Mouse (Mus musculus) CH12.LX (cell line): ENCODE data around the gene Spcs3. TPM values are rescaled to one million over a fixed set of nuclear protein-coding genes. Genes with fewer than 3 reads are reported as not detected.
A peak's percentile ranks its signal among the peaks of the same experiment; 100 is the strongest.

Experiments used
- DNase-seq: peaks from one replicate; pipeline ENCODE4 v3.0.0-alpha.2; 2013; ENCODE audit errors: extremely low read depth
- H3K27ac ChIP-seq: 2 replicates; pipeline ENCODE4 v1.5.1; 2012; ENCODE audit warnings: low read depth, mild to moderate bottlenecking, control low read depth, moderate library complexity; ENCODE audit not compliant: insufficient read depth
- H3K27me3 ChIP-seq: replicated peaks from 2 replicates; pipeline ENCODE3; 2012; ENCODE audit warnings: inconsistent platforms
- H3K36me3 ChIP-seq, 2 experiments: replicated peaks in 1 of 2; 2 replicates each; pipeline versions ENCODE3 to v1.6.1; 2012; ENCODE audit warnings: inconsistent platforms in 1 of 2, low read length in 1 of 2, mild to moderate bottlenecking in 1 of 2, mixed read lengths in 1 of 2, moderate library complexity in 1 of 2; ENCODE audit not compliant: control insufficient read depth in 1 of 2, insufficient read depth in 1 of 2
- H3K4me1 ChIP-seq, 2 experiments: 2 replicates each; pipeline ENCODE4 v1.6.1; 2012; ENCODE audit warnings: inconsistent platforms in 1 of 2, moderate library complexity in 1 of 2; ENCODE audit not compliant: insufficient read depth in 2 of 2, control insufficient read depth in 1 of 2
- H3K4me2 ChIP-seq: 2 replicates; pipeline ENCODE4 v1.6.1; 2012; ENCODE audit warnings: low read depth, mild to moderate bottlenecking, control low read depth; ENCODE audit not compliant: poor library complexity, insufficient read depth, severe bottlenecking
- H3K4me3 ChIP-seq, 3 experiments: fragments of 150-350 bp in 1 of 3; sonication (generic) in 1 of 3; replicated peaks in 1 of 3; 2 replicates each; pipeline versions ENCODE3 to v1.5.1; 2011 to 2012; ENCODE audit warnings: low read depth in 2 of 3, low read length in 2 of 3, mild to moderate bottlenecking in 2 of 3, moderate library complexity in 2 of 3, control low read depth in 1 of 3, improper control_type of control experiment in 1 of 3, inconsistent platforms in 1 of 3, mixed read lengths in 1 of 3; ENCODE audit not compliant: poor library complexity in 1 of 3
- H3K79me2 ChIP-seq: replicated peaks from 2 replicates; pipeline ENCODE4 v1.6.1; 2012; ENCODE audit warnings: mild to moderate bottlenecking, moderate library complexity; ENCODE audit not compliant: control insufficient read depth, poor library complexity, insufficient read depth, severe bottlenecking; ENCODE audit errors: extremely low read depth
- H3K9ac ChIP-seq: 2 replicates; pipeline ENCODE4 v1.6.1; 2012; ENCODE audit warnings: low read depth, mild to moderate bottlenecking, control low read depth, moderate library complexity; ENCODE audit not compliant: insufficient read depth
- H3K9me3 ChIP-seq: replicated peaks from 2 replicates; pipeline ENCODE3; 2012; ENCODE audit warnings: low read length, inconsistent platforms, mixed read lengths
- CHD1 ChIP-seq: IDR thresholded peaks from 2 replicates; pipeline ENCODE4 v1.6.1; 2012; ENCODE audit warnings: low read depth, low read length, improper control_type of control experiment, inconsistent platforms
- CHD2 ChIP-seq: IDR thresholded peaks from 2 replicates; pipeline ENCODE4 v1.6.1; 2011; ENCODE audit warnings: low read length, improper control_type of control experiment
- CTCF ChIP-seq, 2 experiments: IDR thresholded peaks in 1 of 2; conservative IDR thresholded peaks in 1 of 2; 2 replicates each; pipeline ENCODE4 v1.5.1; 2011 to 2012; ENCODE audit warnings: low read depth in 2 of 2, low read length in 2 of 2, improper control_type of control experiment in 1 of 2, inconsistent platforms in 1 of 2, mild to moderate bottlenecking in 1 of 2, moderate library complexity in 1 of 2
- ELF1 ChIP-seq: IDR thresholded peaks from 2 replicates; pipeline ENCODE4 v1.6.1; 2014; ENCODE audit warnings: low read depth, mild to moderate bottlenecking, inconsistent platforms, low read length, improper control_type of control experiment
- HCFC1 ChIP-seq: IDR thresholded peaks from 2 replicates; pipeline ENCODE4 v1.6.1; 2012; ENCODE audit warnings: low read depth, mild to moderate bottlenecking, inconsistent platforms, low read length, improper control_type of control experiment
- IRF4 ChIP-seq: IDR thresholded peaks from 2 replicates; pipeline ENCODE4 v1.6.1; 2014; ENCODE audit warnings: low read depth, mild to moderate bottlenecking, inconsistent platforms, low read length, improper control_type of control experiment
- JUND ChIP-seq: conservative IDR thresholded peaks from 2 replicates; pipeline ENCODE4 v1.6.1; 2011; ENCODE audit warnings: low read depth, low read length, improper control_type of control experiment
- KAT2A ChIP-seq: IDR thresholded peaks from 2 replicates; pipeline ENCODE4 v1.6.1; 2012; ENCODE audit warnings: low read length, improper control_type of control experiment, inconsistent platforms; ENCODE audit not compliant: insufficient replicate concordance
- MAX ChIP-seq: IDR thresholded peaks from 2 replicates; pipeline ENCODE4 v1.6.1; 2011; ENCODE audit warnings: low read length, improper control_type of control experiment
- MEF2A ChIP-seq: IDR thresholded peaks from 2 replicates; pipeline ENCODE4 v1.6.1; 2014; ENCODE audit warnings: low read depth, mild to moderate bottlenecking, inconsistent platforms, low read length, improper control_type of control experiment, borderline replicate concordance
- MYC ChIP-seq: IDR thresholded peaks from 2 replicates; pipeline ENCODE4 v1.6.1; 2011; ENCODE audit warnings: low read depth, mild to moderate bottlenecking, improper control_type of control experiment, low read length
- NRF1 ChIP-seq: IDR thresholded peaks from 2 replicates; pipeline ENCODE4 v1.6.1; 2014; ENCODE audit warnings: low read depth, mild to moderate bottlenecking, inconsistent platforms, low read length, improper control_type of control experiment, moderate library complexity
- PAX5 ChIP-seq: IDR thresholded peaks from 2 replicates; pipeline ENCODE4 v1.6.1; 2012; ENCODE audit warnings: low read length, inconsistent platforms, mixed read lengths
- POLR2A ChIP-seq: IDR thresholded peaks from 2 replicates; pipeline ENCODE4 v1.6.1; 2011; ENCODE audit warnings: low read depth, mild to moderate bottlenecking, improper control_type of control experiment, low read length
- RAD21 ChIP-seq: IDR thresholded peaks from 2 replicates; pipeline ENCODE4 v1.6.1; 2011; ENCODE audit warnings: low read depth, mild to moderate bottlenecking, low read length, improper control_type of control experiment, moderate library complexity
- SMC3 ChIP-seq: IDR thresholded peaks from 2 replicates; pipeline ENCODE4 v1.6.1; 2011; ENCODE audit warnings: low read depth, low read length, improper control_type of control experiment
- USF2 ChIP-seq: conservative IDR thresholded peaks from 2 replicates; pipeline ENCODE4 v1.6.1; 2011; ENCODE audit warnings: low read depth, low read length, improper control_type of control experiment
- ZNF384 ChIP-seq: IDR thresholded peaks from 2 replicates; pipeline ENCODE4 v1.6.1; 2012; ENCODE audit warnings: low read depth, low read length, improper control_type of control experiment, inconsistent platforms
- dilution Hi-C: fragments of 300-500 bp; cut with MboI; formaldehyde crosslinking; loops from 2 replicates; pipeline ENCODE4 v1.14.3; 2020; ENCODE audit warnings: low sequenced_read_pairs; ENCODE audit not compliant: extremely low pct_unique_long_range_greater_than_20kb, extremely low pct_ligation_motif_present
- in situ Hi-C: fragments of 300-500 bp; cut with MboI; formaldehyde crosslinking; loops from 3 replicates; pipeline ENCODE4 v1.14.3; 2019; ENCODE audit warnings: low sequenced_read_pairs, low pct_ligation_motif_present, low pct_unique_long_range_greater_than_20kb, mixed read lengths
- polyA plus RNA-seq: library from polyadenylated mRNA; unstranded; fragments of >175 nt; gene quantifications from 2 replicates; pipeline ENCODE4 v1.2.1, GENCODE M21; 2012; ENCODE audit warnings: low read depth; ENCODE audit not compliant: insufficient read length
- total RNA-seq, 2 experiments: library from RNA; depleted of rRNA; stranded (reverse); fragments of 300-350 nt in 1 of 2; fragments of >200 nt in 1 of 2; gene quantifications; 2 replicates each; pipeline ENCODE4 v1.2.3; 2012 to 2014

Gene Spcs3
- total and polyA plus RNA-seq, 3 experiments = 89.4 to 220 (median 113) TPM

DNA sequence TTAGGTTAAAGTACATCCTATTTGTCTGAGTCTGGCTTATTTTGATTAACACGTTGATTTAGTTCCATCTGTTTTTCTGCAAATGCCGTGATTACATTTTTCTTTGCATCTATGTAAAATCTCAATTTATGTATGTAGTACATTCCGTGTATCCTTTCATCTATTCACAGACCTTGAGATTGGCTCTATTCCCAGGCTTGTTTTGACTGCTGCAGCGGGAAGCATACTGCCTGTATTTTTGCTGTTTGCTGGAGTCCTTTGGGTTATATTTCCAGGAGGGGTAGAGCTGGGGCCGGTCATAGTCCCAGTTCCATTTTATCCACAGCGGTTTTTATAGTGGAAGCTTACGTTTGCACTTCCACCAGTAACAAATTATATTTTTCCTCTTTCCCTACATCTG, 26.7 kb downstream of the Spcs3 start:
- dilution Hi-C loops (no loop called here), in situ Hi-C loops (loop anchor here (10.0 kb wide), 1 partner anchor 162 kb away; no protein-coding TSS in a partner anchor)
- no peaks in the 10 kb centered on the region for H3K4me1 ChIP-seq
- H3K36me3 ChIP-seq = no peaks in the 10 kb centered on the region
- TF ChIP-seq CHD2 (no peak), ZNF384 (no peak), MYC (no peak), MEF2A (no peak), POLR2A (no peak), CTCF (conservative IDR thresholded peaks at IDR 0.05 in 1 of 2, IDR thresholded peaks at IDR 0.05 in 1 of 2; ENCODE audit: low read depth in 2 of 2, low read length in 2 of 2) (no peak), MAX (no peak)
- H3K4me2 ChIP-seq = no peak overlapping the region
- no peak overlapping the region for H3K4me3 ChIP-seq
- H3K27me3 ChIP-seq = no peaks in the 10 kb centered on the region
- no peaks in the 10 kb centered on the region for H3K9me3 ChIP-seq
- no peak overlapping the region for H3K9ac ChIP-seq
- H3K27ac ChIP-seq = no peak overlapping the region
- DNase-seq = no peak
- no peaks in the 10 kb centered on the region for H3K79me2 ChIP-seq

DNA sequence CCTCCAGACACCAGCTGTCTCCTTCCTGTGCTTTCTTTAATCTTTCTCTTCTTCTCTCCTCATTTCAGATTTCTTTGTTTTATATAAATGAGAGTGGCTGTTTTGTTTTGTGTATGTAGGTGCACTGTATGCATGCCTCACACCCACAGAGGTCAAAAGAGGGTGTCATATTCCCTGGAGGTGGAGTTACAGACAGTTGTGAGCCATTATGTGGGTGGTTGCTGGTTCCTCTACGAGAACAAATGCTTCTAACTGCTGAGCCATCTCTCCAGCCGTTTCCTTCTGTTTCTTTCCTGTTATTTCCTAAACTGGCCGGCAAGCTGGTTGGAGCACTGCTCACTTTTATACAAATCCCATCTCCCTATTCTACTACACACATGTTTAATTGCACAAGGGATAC, 35.9 kb downstream of the Spcs3 start:
- peak; percentile 15 for DNase-seq
- Histone ChIP-seq H3K36me3 (no peaks in the 10 kb centered on the region), H3K4me2 (peak overlapping the region; percentile 86), H3K79me2 (no peaks in the 10 kb centered on the region), H3K27me3 (no peaks in the 10 kb centered on the region), H3K9me3 (no peaks in the 10 kb centered on the region), H3K27ac (no peak overlapping the region)
- in situ Hi-C loops (loop anchor here (25.0 kb wide), 1 partner anchor 632 kb away; no protein-coding TSS in a partner anchor), dilution Hi-C loops (no loop called here)
- TF ChIP-seq USF2 (no peak), NRF1 (no peak), ELF1 (no peak), PAX5 (no peak), JUND (no peak), RAD21 (no peak), CHD1 (no peak), CHD2 (no peak), IRF4 (no peak)
- TF ChIP-seq, all 38 proteins: peak for 0
- Histone ChIP-seq H3K4me3 (no peak overlapping the region), H3K9ac (no peak overlapping the region), H3K4me1 (peaks cover 0 to 7% of the 10 kb centered on the region in 2 experiments; a peak in 2 of 4 replicates)

GRCm38 (mm10) chr8:54493110-54493509, 36.7 kb downstream of the Spcs3 start:
- DNase-seq = peak; percentile 85
- H3K4me3 ChIP-seq = peak overlapping the region in 1 of 3 experiments; percentile 26
- TF ChIP-seq KAT2A (no peak), HCFC1 (no peak), RAD21 (peak; percentile 65), SMC3 (peak; percentile 49), CTCF (conservative IDR thresholded peaks at IDR 0.05 in 1 of 2, IDR thresholded peaks at IDR 0.05 in 1 of 2; ENCODE audit: low read depth in 2 of 2, low read length in 2 of 2) (peak; percentile 79 to 88)
- H3K9ac ChIP-seq = no peak overlapping the region; the same call in 1 of the 2 replicates
- no peak overlapping the region for H3K27ac ChIP-seq
- no peaks in the 10 kb centered on the region for H3K27me3 ChIP-seq
- peaks cover 0 to 7% of the 10 kb centered on the region in 2 experiments; a peak in 2 of 4 replicates for H3K4me1 ChIP-seq
- no peaks in the 10 kb centered on the region for H3K79me2 ChIP-seq
- in situ Hi-C loops = loop anchor here (25.0 kb wide), 1 partner anchor 631 kb away; no protein-coding TSS in a partner anchor
- H3K4me2 ChIP-seq = 0 out of 2 replicates have a peak overlapping the region, but pooled peaks have one; percentile 86
- H3K9me3 ChIP-seq = no peaks in the 10 kb centered on the region
- dilution Hi-C loops = no loop called here
- no peaks in the 10 kb centered on the region for H3K36me3 ChIP-seq
